Mouse (Mus musculus): ENCODE data around the gene Srgap1. TPM values are rescaled to one million over a fixed set of nuclear protein-coding genes. Genes with fewer than 3 reads are reported as not detected.

Gene Srgap1
- polyA plus RNA-seq, 1 experiment, result 16.2 TPM

DNA sequence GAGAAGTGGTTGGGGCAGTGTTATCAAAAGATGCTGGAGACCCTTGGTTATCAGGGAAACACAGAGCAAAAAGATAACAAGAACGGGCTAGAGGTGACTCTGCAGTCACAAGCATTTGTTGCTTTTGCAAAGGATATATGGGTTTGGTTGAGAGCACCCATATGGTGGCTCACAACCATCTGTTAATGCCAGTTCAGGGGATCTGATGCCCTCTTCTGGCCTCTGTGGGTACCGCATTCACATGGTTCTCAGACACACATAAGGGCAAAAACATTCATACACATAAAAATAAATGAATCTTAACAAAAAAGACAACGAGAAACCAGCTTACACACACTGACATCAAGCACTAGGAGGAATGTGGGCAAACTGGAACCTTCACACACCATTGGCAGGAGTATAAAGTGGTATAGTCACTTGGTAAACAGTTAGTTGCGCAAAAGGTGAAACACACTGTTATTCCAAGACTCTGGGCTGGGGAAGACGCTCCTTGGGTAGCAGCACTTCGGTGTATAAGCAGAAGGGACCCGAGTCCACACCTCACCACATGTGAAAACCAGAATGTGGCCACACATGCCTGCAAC lies 191.2 kb downstream of the Srgap1 start:
- no peak overlapping the region for H3K27ac ChIP-seq (ENCODE audit: insufficient read depth, low read length)
- no peaks in the 10 kb centered on the region for H3K4me1 ChIP-seq (ENCODE audit: control insufficient read depth, insufficient read depth, low read length)
- TF ChIP-seq POLR2A (IDR thresholded peaks at IDR 0.05; ENCODE audit: low read depth, low read length), result no peak
- TF ChIP-seq CTCF (IDR thresholded peaks at IDR 0.05; ENCODE audit: borderline replicate concordance, insufficient read depth, low read length), result no peak
- no peak overlapping the region for H3K4me3 ChIP-seq (ENCODE audit: insufficient read depth, low read length)

DNA sequence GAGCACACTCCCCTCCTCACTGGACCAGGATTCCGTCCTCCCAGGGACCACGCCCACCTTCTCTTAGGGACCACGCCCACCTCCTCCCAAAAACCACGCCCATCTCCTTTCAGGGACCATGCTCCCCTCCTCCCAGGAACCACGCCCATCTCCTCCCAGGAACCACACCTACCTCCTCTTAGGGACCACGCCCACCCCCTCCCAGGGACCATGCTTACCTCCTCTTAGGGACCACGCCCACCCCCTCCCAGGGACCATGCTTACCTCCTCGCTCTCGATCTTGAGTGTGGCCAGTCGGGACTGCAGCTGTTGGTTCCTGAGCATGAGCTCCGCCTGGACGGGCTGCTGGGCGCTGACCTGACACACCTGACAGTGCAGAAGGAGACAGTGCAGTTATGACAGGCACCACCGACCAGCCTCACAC lies 193.7 kb downstream of the Srgap1 start:
- Histone ChIP-seq H3K4me3 (ENCODE audit: insufficient read depth, low read length) (no peak overlapping the region), H3K4me1 (ENCODE audit: control insufficient read depth, insufficient read depth, low read length) (no peaks in the 10 kb centered on the region), H3K27ac (ENCODE audit: insufficient read depth, low read length) (no peak overlapping the region)
- TF ChIP-seq CTCF (IDR thresholded peaks at IDR 0.05; ENCODE audit: borderline replicate concordance, insufficient read depth, low read length), result no peak

DNA sequence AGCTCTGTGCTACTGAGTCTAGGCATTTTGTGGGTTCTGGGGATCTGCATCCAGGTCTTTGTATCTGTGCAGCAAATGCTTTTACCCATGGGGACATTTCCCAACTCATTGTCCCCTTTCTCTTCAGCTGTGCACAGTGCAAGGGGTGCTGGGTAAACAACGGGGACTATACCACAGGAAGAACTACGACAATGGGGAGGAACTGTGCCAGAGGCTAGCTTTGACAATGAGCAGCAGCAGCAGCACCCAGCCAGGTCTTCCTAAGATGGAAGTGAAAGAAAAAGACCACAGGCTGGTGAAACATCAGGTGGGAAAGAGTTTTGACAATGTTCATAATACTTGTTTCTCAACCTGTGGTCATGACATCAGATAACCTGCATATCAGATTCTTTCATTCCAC lies 197.6 kb downstream of the Srgap1 start:
- Histone ChIP-seq H3K27ac (ENCODE audit: insufficient read depth, low read length) (no peak overlapping the region), H3K4me3 (ENCODE audit: insufficient read depth, low read length) (no peak overlapping the region), H3K4me1 (ENCODE audit: control insufficient read depth, insufficient read depth, low read length) (no peaks in the 10 kb centered on the region)
- no peak for TF ChIP-seq POLR2A (IDR thresholded peaks at IDR 0.05; ENCODE audit: low read depth, low read length)

DNA sequence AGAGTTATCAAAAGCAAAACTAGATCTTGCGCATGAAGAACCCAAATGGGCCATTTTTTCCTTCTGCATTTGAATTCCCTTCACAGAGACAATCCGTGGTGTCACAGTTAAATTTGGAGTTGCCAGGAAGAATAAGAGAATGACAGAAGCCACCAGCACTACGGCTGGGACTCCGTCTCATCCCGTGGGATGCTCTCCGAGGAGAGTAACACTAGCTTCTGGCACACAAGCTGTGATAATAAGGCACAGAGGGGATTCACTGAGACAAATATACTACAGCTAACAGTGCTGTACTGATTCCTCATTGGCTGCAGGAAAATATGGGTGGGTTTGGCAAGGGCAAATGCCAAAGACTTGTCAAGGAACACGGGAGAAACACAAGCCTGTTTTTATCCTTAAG lies 201.4 kb downstream of the Srgap1 start:
- no peaks in the 10 kb centered on the region for H3K4me1 ChIP-seq (ENCODE audit: control insufficient read depth, insufficient read depth, low read length)
- TF ChIP-seq POLR2A (IDR thresholded peaks at IDR 0.05; ENCODE audit: low read depth, low read length) (no peak), CTCF (IDR thresholded peaks at IDR 0.05; ENCODE audit: borderline replicate concordance, insufficient read depth, low read length) (no peak)
- no peak overlapping the region for H3K4me3 ChIP-seq (ENCODE audit: insufficient read depth, low read length)
- H3K27ac ChIP-seq (ENCODE audit: insufficient read depth, low read length), result no peak overlapping the region

DNA sequence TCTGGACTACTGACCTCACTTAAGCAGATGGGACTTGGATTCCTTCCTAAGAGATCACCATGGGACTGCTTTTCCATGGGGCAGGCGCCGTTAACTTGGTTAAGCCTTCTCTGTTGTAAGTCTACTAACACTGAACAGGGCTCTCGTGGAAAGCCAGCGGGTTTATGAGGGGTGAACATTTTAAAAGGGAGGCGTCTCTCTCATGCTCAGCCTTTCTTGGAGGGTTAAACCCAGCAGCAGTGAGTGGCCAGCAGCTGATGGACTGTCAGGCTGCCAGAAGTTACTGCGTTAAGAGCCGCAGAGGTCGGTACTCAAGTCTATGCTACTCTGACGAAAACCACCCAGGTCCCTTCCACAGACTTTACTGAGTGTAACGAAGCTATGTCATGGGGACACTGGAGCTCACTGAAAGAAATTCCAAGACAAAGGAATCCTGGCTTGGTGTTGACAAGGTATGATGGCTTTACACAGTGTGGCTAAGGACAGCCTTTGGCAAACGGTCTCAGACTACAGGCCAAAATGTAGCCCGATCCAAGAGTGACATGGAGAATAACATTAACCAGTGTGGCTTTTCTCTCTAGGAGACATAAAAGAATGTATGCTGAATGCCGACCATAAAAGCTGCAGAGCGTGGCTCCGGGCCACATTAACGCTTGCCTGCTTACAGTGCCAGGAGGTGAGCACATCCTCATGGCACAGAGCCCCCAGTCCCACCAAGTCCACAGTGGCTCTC lies 209.8 kb downstream of the Srgap1 start:
- H3K4me1 ChIP-seq (ENCODE audit: control insufficient read depth, insufficient read depth, low read length), result 0 out of 2 replicates have a peak, but pooled peaks cover 7% of the 10 kb centered on the region
- TF ChIP-seq POLR2A (IDR thresholded peaks at IDR 0.05; ENCODE audit: low read depth, low read length) (0 out of 2 replicates have a peak, but pooled peaks have one; percentile 10), CTCF (IDR thresholded peaks at IDR 0.05; ENCODE audit: borderline replicate concordance, insufficient read depth, low read length) (no peak)
- peak overlapping the region; percentile 72 for H3K27ac ChIP-seq (ENCODE audit: insufficient read depth, low read length)
- H3K4me3 ChIP-seq (ENCODE audit: insufficient read depth, low read length), result no peak overlapping the region

DNA sequence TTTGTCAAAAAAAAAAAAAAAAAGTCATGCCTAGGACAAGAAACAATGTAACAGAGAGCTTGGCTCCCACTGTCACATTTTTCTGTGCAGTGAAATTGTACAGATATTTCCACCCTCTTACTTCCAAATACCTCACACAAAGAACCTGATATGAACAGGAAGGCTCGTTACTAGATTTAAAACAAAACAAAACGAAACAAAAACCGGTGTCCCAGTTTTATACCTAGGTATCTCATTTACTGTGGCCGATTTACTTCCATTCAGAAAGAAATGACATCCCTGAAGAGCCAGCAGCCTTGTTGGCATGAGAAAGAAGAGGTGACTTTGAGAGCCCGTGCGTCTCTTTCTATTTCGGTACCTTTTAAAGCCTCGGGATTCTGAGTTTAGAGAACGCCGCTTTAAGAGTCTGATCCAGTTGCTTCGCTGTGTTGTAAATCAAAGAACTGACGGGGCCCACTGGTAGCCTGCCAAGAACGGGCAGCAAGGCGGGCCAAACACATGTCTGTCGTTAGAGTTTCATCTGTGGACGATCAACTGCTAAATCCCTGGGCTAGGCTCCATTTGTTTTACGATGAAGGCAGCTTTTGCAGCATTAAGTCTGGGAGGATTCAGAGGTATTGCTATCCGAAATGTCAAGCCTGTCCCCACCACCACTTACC lies 210.5 kb downstream of the Srgap1 start:
- Histone ChIP-seq H3K27ac (ENCODE audit: insufficient read depth, low read length) (peak overlapping the region; percentile 86), H3K4me3 (ENCODE audit: insufficient read depth, low read length) (peak overlapping the region; percentile 40), H3K4me1 (ENCODE audit: control insufficient read depth, insufficient read depth, low read length) (0 out of 2 replicates have a peak, but pooled peaks cover 7% of the 10 kb centered on the region)
- TF ChIP-seq POLR2A (IDR thresholded peaks at IDR 0.05; ENCODE audit: low read depth, low read length) (0 out of 2 replicates have a peak, but pooled peaks have one; percentile 13), CTCF (IDR thresholded peaks at IDR 0.05; ENCODE audit: borderline replicate concordance, insufficient read depth, low read length) (no peak)

DNA sequence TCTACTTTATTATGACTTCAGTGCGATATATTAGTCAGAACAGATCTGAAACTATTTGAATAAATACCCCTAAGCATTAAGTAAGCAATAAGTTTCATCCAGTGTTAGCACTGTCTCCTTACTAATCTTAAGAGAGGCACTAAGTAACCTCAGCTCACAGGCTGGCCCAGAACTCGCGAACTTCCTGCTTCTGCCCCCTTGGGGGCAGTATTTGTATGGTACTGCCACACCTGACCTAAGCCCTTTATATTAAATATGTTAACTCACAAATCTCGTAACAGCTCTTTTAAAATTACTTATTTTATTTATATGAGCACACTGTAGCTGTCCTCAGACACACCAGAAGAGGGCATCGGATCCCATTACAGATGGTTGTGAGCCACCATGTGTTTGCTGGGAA lies 213.7 kb downstream of the Srgap1 start:
- H3K27ac ChIP-seq (ENCODE audit: insufficient read depth, low read length), result no peak overlapping the region
- no peak overlapping the region for H3K4me3 ChIP-seq (ENCODE audit: insufficient read depth, low read length)
- H3K4me1 ChIP-seq (ENCODE audit: control insufficient read depth, insufficient read depth, low read length), result 0 out of 2 replicates have a peak, but pooled peaks cover 7% of the 10 kb centered on the region
- TF ChIP-seq CTCF (IDR thresholded peaks at IDR 0.05; ENCODE audit: borderline replicate concordance, insufficient read depth, low read length) (no peak), POLR2A (IDR thresholded peaks at IDR 0.05; ENCODE audit: low read depth, low read length) (no peak)

DNA sequence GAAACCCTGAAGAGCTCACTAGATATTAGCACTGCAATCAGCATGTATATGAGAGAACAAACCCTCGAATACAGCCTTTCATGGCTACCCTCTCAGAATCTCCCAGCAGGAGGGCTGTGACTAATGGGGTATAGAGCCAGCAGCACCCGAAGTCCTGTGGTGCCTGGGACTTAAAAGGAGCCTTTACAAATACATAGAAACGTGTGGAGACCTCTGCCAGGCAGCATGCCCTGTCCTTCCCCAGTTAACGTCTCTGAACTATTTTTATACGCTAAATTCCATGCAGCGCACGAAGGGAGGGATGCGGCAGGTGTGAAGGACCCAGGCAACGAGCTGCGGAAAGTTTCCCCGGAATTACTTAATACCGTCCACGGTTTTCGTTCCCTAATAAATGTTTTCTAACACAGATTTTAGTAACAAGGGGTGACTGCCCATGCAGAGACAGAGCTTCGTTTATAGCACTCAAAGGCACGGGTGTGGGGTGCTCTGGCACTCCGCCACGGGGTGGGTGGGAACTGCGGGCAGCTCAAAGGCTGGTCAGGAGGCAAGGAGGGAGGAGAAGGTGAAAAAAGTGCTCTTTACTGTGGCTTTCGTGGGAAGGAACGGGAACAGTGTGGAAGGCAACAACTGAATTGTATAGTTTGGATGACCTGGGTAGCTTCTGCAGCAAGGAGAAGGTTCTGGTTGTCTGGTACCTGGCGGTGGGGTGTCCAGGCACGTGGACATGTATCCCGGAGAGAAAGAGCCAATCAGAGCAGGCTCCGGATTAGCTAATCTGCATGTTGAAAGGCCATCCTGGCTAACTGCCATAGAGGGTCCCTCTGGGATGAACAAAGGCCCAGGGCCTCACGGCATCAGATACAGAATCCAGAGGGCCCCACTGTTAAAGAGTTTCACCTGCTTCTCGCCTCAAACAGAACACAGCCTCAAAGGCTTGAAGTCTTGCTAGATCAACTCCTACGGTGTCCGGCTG lies 216.5 kb downstream of the Srgap1 start:
- Histone ChIP-seq H3K4me3 (ENCODE audit: insufficient read depth, low read length) (no peak overlapping the region), H3K4me1 (ENCODE audit: control insufficient read depth, insufficient read depth, low read length) (no peaks in the 10 kb centered on the region), H3K27ac (ENCODE audit: insufficient read depth, low read length) (no peak overlapping the region)
- no peak for TF ChIP-seq POLR2A (IDR thresholded peaks at IDR 0.05; ENCODE audit: low read depth, low read length)
- no peak for TF ChIP-seq CTCF (IDR thresholded peaks at IDR 0.05; ENCODE audit: borderline replicate concordance, insufficient read depth, low read length)

DNA sequence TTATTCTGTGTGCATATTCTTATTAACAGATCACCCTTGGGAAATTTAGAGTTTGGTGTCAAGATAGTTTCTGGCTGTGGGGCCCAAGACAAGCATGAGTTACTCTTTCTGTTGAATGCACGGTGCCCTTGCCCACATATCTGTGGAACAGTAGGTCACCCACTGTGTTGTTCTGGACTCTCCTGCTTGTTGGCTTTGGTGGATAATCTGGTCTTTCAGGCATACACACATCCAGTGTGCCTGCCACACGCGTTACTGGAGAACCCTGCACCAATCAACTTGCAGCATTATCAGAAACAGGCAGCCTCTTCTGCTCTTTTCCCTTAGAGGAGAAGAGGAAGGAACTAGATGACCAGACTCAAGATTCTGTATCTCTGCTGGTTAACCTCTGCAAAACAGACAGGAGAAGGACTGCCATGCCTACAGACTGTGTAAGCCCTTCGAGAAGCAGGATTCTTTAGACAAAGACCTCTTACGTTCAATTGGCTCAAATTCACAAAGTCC lies 217.3 kb downstream of the Srgap1 start:
- no peak overlapping the region for H3K4me3 ChIP-seq (ENCODE audit: insufficient read depth, low read length)
- H3K27ac ChIP-seq (ENCODE audit: insufficient read depth, low read length), result no peak overlapping the region
- no peak for TF ChIP-seq CTCF (IDR thresholded peaks at IDR 0.05; ENCODE audit: borderline replicate concordance, insufficient read depth, low read length)
- H3K4me1 ChIP-seq (ENCODE audit: control insufficient read depth, insufficient read depth, low read length), result no peaks in the 10 kb centered on the region
